Mouse (Mus musculus): ENCODE measurements at regions not wholly inside any gene's neighbourhood (a gene's known extent, or its start where the extent isn't known, plus 50 kb on each side); places are given as distances from the start of the nearest gene placed in this dataset.

GRCm38 (mm10) chr4:106247398-106247797, 68.6 kb upstream of the Usp24 start:
- TF ChIP-seq USF2 (IDR thresholded peaks at IDR 0.05; ENCODE audit: borderline replicate concordance in 1 of 2, insufficient read depth in 1 of 2, low read depth in 1 of 2, low read length in 2 of 2) (no peak), TCF12 (IDR thresholded peaks at IDR 0.05; ENCODE audit: low read depth, low read length) (no peak), GATA1 (IDR thresholded peaks at IDR 0.05; ENCODE audit: low read depth, low read length) (no peak), CTCF (IDR thresholded peaks at IDR 0.05 in 2 of 3, conservative IDR thresholded peaks at IDR 0.05 in 1 of 3; ENCODE audit: control insufficient read depth in 1 of 3, insufficient read depth in 1 of 3, low read depth in 2 of 3, low read length in 3 of 3, poor library complexity in 1 of 3, severe bottlenecking in 1 of 3) (no peak), USF1 (IDR thresholded peaks at IDR 0.05; ENCODE audit: low read depth, low read length) (no peak)
